29 mouse cellular contexts compared by ENCODE assay signal in genomic region chr10:116156699-116157098, GRCm38 (mm10). TPM values are rescaled to one million over a fixed set of nuclear protein-coding genes. Genes with fewer than 3 reads are reported as not detected.
A peak's percentile ranks its signal among the peaks of the same experiment; 100 is the strongest.
DNase-seq lines count a peak whose midpoint lies in the region; ATAC-seq and TF ChIP-seq lines count a peak whose summit lies in the region.
"Had no signal": no experiment of that assay in that cellular context is flagged by ENCODE, and none has a peak within 500 bp of the region (broad histone marks: within the 10 kb centered on the region; RNA-seq: fewer than 3 reads in every experiment).

No protein-coding gene starts in this region.

- ATAC-seq in hematopoietic stem cell, adult 5-6 weeks (replicated peaks in 1 of 2; ENCODE audit: insufficient read depth in 1 of 2, low FRiP score in 2 of 2, low TSS enrichment in 1 of 2, low read depth in 1 of 2, poor library complexity in 2 of 2, severe bottlenecking in 2 of 2), result peak; percentile 90 to 96
- ATAC-seq in neutrophil, adult 5-6 weeks (ENCODE audit: extremely low read depth, insufficient number of reproducible peaks, low FRiP score, poor library complexity, severe bottlenecking), result peak; percentile 98
- ATAC-seq: activated CD4-positive, CD25-positive, alpha-beta regulatory T cell, adult 4 months; forebrain, embryonic 13.5 days; forebrain, embryonic 16.5 days; hindbrain, embryonic 16.5 days; intestine, embryonic 15.5 days had no signal

- no peak for TF ChIP-seq CTCF in bone marrow, adult 2 months (IDR thresholded peaks at IDR 0.05; ENCODE audit: control insufficient read depth, insufficient read depth, low read length)

- no peaks in the 10 kb centered on the region; the same call in 1 of the 2 replicates for H3K4me1 ChIP-seq in bone marrow, adult 2 months (ENCODE audit: control insufficient read depth, insufficient read depth, low read length)
- H3K4me1 ChIP-seq: forebrain, embryonic 10.5 days; forebrain, embryonic 13.5 days; hindbrain, embryonic 10.5 days; hindbrain, embryonic 13.5 days; intestine, embryonic 15.5 days had no signal

- peak overlapping the region; percentile 65; the same call in 1 of the 2 replicates for H3K27ac ChIP-seq in bone marrow, adult 2 months (ENCODE audit: control insufficient read depth, insufficient read depth, low read depth, low read length, poor library complexity)
- H3K27ac ChIP-seq: forebrain, embryonic 10.5 days; forebrain, embryonic 13.5 days; gastrocnemius, adult 2 months; hindbrain, embryonic 10.5 days; hindbrain, embryonic 13.5 days; intestine, embryonic 15.5 days had no signal

- no peak for TF ChIP-seq POLR2A in bone marrow, adult 2 months (IDR thresholded peaks at IDR 0.05; ENCODE audit: borderline replicate concordance, control insufficient read depth, low read depth, low read length)

- 0% methylated on average over 1 of the region's 1 CpGs for WGBS in bone marrow, adult 2 months

- DNase-seq in 416B (ENCODE audit: low read depth), result peak; percentile 17
- DNase-seq in gastrocnemius, postnatal 10 days, result no peak
- DNase-seq in frontal cortex, postnatal 25 days (ENCODE audit: low spot score in 2 of 2), result no peak
- DNase-seq: adrenal gland, adult 8-10 months; adrenal gland, postnatal 25 days; cerebellum, adult 18-20 months; cerebellum, adult 9-10 months; cerebellum, postnatal 14 days; embryo, embryonic 11 days; gastrocnemius, adult 2 months; gastrocnemius, postnatal 36 days had no signal

- H3K4me3 ChIP-seq in bone marrow, adult 2 months (replicated peaks; ENCODE audit: control insufficient read depth, low read depth, low read length), result no peak overlapping the region
- H3K4me3 ChIP-seq: forebrain, embryonic 10.5 days; forebrain, embryonic 13.5 days; gastrocnemius, adult 2 months; hindbrain, embryonic 10.5 days; hindbrain, embryonic 13.5 days; intestine, embryonic 15.5 days had no signal

RNA-seq across cellular contexts. Expression of gene 4933416C03Rik, which starts 43.0 kb away (rescaled TPM):
- not detected in 2 replicates for polyA plus RNA-seq in bone marrow, adult 2 months (2011; ENCODE audit: insufficient read depth, insufficient read length, low replicate concordance, missing spikeins)
- not detected in 2 replicates for total RNA-seq in hematopoietic stem cell, adult 5-6 weeks (2017)
- total RNA-seq in neutrophil, adult 5-6 weeks (2017), result 0.58 TPM in 1 of 2 replicates, not detected in the other
- total RNA-seq in gastrocnemius, postnatal 10 days (2021), result not detected
- total RNA-seq: adrenal gland, adult 8-10 months; adrenal gland, postnatal 25 days; gastrocnemius, adult 2 months; gastrocnemius, postnatal 36 days; heart, adult 8-10 months; heart, postnatal 25 days had no signal
- polyA plus RNA-seq: activated CD4-positive, CD25-positive, alpha-beta regulatory T cell, adult 4 months; embryonic facial prominence, embryonic 11.5 days; embryonic facial prominence, embryonic 14.5 days; forebrain, embryonic 10.5 days; forebrain, embryonic 13.5 days; heart, embryonic 11.5 days; heart, embryonic 14.5 days; heart, postnatal 0 days; hindbrain, embryonic 10.5 days; hindbrain, embryonic 13.5 days; intestine, embryonic 15.5 days had no signal
